In the genomic region with DNA sequence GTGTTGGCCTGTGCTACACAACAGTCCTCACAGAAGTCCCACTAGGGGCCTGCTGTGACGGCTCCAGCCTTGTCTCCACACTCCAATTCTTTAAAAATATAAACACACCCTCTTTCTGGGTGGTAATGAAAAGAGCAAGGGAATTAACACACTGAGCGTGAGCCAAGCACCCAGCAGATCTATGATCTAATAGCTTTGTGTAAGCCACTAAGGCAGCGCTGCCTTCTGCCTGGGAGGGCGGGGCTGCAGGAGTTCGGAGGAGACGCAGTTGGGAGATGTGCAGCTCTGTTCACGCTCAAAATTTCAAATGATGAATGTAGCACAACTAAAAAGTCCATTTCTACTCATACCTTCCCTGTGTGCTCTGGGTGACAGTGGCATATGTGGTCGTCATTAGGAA, we compare ENCODE assay signal across 23 mouse cellular contexts.
A peak's percentile ranks its signal among the peaks of the same experiment; 100 is the strongest.
DNase-seq lines count a peak whose midpoint lies in the region; ATAC-seq and TF ChIP-seq lines count a peak whose summit lies in the region.
"Had no signal": no experiment of that assay in that cellular context is flagged by ENCODE, and none has a peak within 500 bp of the region (broad histone marks: within the 10 kb centered on the region; RNA-seq: fewer than 3 reads in every experiment).

No protein-coding gene starts in this region.

- peak; percentile 55 for ATAC-seq in forebrain, postnatal 0 days
- peak; percentile 30; the same call in 1 of the 2 replicates for ATAC-seq in stomach, postnatal 0 days (ENCODE audit: low FRiP score, low TSS enrichment)
- no peak for ATAC-seq in erythroblast, adult 5-6 weeks (replicated peaks; ENCODE audit: low FRiP score, poor library complexity, severe bottlenecking)
- ATAC-seq: liver, postnatal 0 days; lung, postnatal 0 days had no signal

- no peak overlapping the region for H3K4me3 ChIP-seq in forebrain, postnatal 0 days (ENCODE audit: low read depth, low read length)
- H3K4me3 ChIP-seq in forebrain, embryonic 10.5 days, result no peak overlapping the region
- no peak overlapping the region for H3K4me3 ChIP-seq in heart, adult 2 months
- H3K4me3 ChIP-seq in ES-E14 (ENCODE audit: insufficient read depth in 1 of 2, low read depth in 1 of 2, low read length in 2 of 2, poor library complexity in 1 of 2, severe bottlenecking in 1 of 2), result no peak overlapping the region
- H3K4me3 ChIP-seq in stomach, postnatal 0 days (ENCODE audit: low read depth, low read length), result no peak overlapping the region
- H3K4me3 ChIP-seq: forebrain, embryonic 12.5 days; heart, embryonic 15.5 days; limb, embryonic 12.5 days; midbrain, embryonic 15.5 days; myocyte; neural tube, embryonic 13.5 days; stomach, embryonic 15.5 days had no signal

- intact Hi-C loops in heart, adult 2 months (cut with DNase I), result loop anchor here (10.0 kb wide), 1 partner anchor 55 kb away; no protein-coding TSS in a partner anchor

- H3K36me3 ChIP-seq in forebrain, postnatal 0 days (ENCODE audit: insufficient read depth), result no peaks in the 10 kb centered on the region
- no peaks in the 10 kb centered on the region for H3K36me3 ChIP-seq in forebrain, embryonic 10.5 days (replicated peaks)
- no peaks in the 10 kb centered on the region for H3K36me3 ChIP-seq in heart, adult 2 months (ENCODE audit: control insufficient read depth, insufficient read depth, low read length)
- no peaks in the 10 kb centered on the region for H3K36me3 ChIP-seq in ES-E14 (ENCODE audit: control insufficient read depth, insufficient read depth, low read length, poor library complexity, severe bottlenecking)
- no peaks in the 10 kb centered on the region for H3K36me3 ChIP-seq in stomach, postnatal 0 days (ENCODE audit: control insufficient read depth, insufficient read depth, low read length)
- H3K36me3 ChIP-seq: forebrain, embryonic 12.5 days; heart, embryonic 15.5 days; midbrain, embryonic 15.5 days; neural tube, embryonic 13.5 days; stomach, embryonic 15.5 days had no signal

- DNase-seq in forebrain, postnatal 0 days, result no peak
- no peak for DNase-seq in forebrain, embryonic 10.5 days (ENCODE audit: extremely low spot score, low spot score)
- DNase-seq in heart, postnatal 4 days, result peak; percentile 4
- no peak for DNase-seq in heart, adult 2 months
- no peak for DNase-seq in ES-E14 (ENCODE audit: low read depth, low spot score)
- DNase-seq in stomach, postnatal 0 days (ENCODE audit: low spot score), result no peak
- DNase-seq: adrenal gland, postnatal 36 days; cerebellum, adult 9-10 months; gastrocnemius, postnatal 25 days; kidney, adult 18-20 months; liver, postnatal 0 days; right cerebral cortex, adult 18-20 months had no signal

- no peak for TF ChIP-seq POLR2A in heart, adult 2 months (IDR thresholded peaks at IDR 0.05; ENCODE audit: insufficient read depth, low read depth, low read length)

- no peak overlapping the region for H3K9ac ChIP-seq in forebrain, postnatal 0 days
- no peak overlapping the region for H3K9ac ChIP-seq in heart, adult 2 months (ENCODE audit: low read depth, low read length)
- H3K9ac ChIP-seq in ES-E14 (ENCODE audit: insufficient read depth, low read depth, low read length, poor library complexity, severe bottlenecking), result no peak overlapping the region
- no peak overlapping the region for H3K9ac ChIP-seq in stomach, postnatal 0 days (ENCODE audit: low read length)
- H3K9ac ChIP-seq: forebrain, embryonic 12.5 days; heart, embryonic 15.5 days; limb, embryonic 12.5 days; liver, postnatal 0 days; midbrain, embryonic 15.5 days; neural tube, embryonic 13.5 days; stomach, embryonic 15.5 days had no signal

- no peaks in the 10 kb centered on the region for H3K79me2 ChIP-seq in heart, adult 2 months (replicated peaks; ENCODE audit: control insufficient read depth, insufficient read depth, low read length)

- TF ChIP-seq EP300 in heart, adult 2 months (IDR thresholded peaks at IDR 0.05; ENCODE audit: insufficient read depth, low read depth, low read length), result no peak
- TF ChIP-seq EP300 in stomach, postnatal 0 days (optimal IDR thresholded peaks at IDR 0.05), result no peak

- no peak overlapping the region for H3K27ac ChIP-seq in forebrain, postnatal 0 days (ENCODE audit: low read depth, low read length)
- H3K27ac ChIP-seq in forebrain, embryonic 10.5 days, result no peak overlapping the region
- no peak overlapping the region for H3K27ac ChIP-seq in heart, adult 2 months
- H3K27ac ChIP-seq in ES-E14 (ENCODE audit: insufficient read depth, low read depth, low read length, poor library complexity, severe bottlenecking), result 0 out of 2 replicates have a peak overlapping the region, but pooled peaks have one; percentile 14
- no peak overlapping the region for H3K27ac ChIP-seq in stomach, postnatal 0 days (replicated peaks)
- H3K27ac ChIP-seq: forebrain, embryonic 12.5 days; heart, embryonic 15.5 days; limb, embryonic 12.5 days; macrophage; midbrain, embryonic 15.5 days; neural tube, embryonic 13.5 days; stomach, embryonic 15.5 days had no signal

- in situ Hi-C loops in ES-E14 (cut with MboI; ENCODE audit: low sequenced_read_pairs in 2 of 2, unreplicated experiment in 2 of 2), result no loop called here

- H3K9me3 ChIP-seq in forebrain, postnatal 0 days (ENCODE audit: low read length), result no peaks in the 10 kb centered on the region
- H3K9me3 ChIP-seq in forebrain, embryonic 10.5 days, result no peaks in the 10 kb centered on the region
- H3K9me3 ChIP-seq in ES-E14 (ENCODE audit: control insufficient read depth, insufficient read depth, low read depth, low read length), result no peaks in the 10 kb centered on the region
- H3K9me3 ChIP-seq in stomach, postnatal 0 days (ENCODE audit: control insufficient read depth, low read length), result no peaks in the 10 kb centered on the region
- H3K9me3 ChIP-seq: forebrain, embryonic 12.5 days; heart, embryonic 15.5 days; limb, embryonic 12.5 days; midbrain, embryonic 15.5 days; neural tube, embryonic 13.5 days; stomach, embryonic 15.5 days had no signal

- no peak for TF ChIP-seq CTCF in forebrain, postnatal 0 days (IDR thresholded peaks at IDR 0.05; ENCODE audit: low read depth)
- TF ChIP-seq CTCF in heart, adult 2 months (IDR thresholded peaks at IDR 0.05), result no peak
- no peak for TF ChIP-seq CTCF in stomach, postnatal 0 days (IDR thresholded peaks at IDR 0.05; ENCODE audit: low read depth)

- no peak overlapping the region for H3K4me2 ChIP-seq in forebrain, postnatal 0 days (ENCODE audit: low read depth)
- no peak overlapping the region for H3K4me2 ChIP-seq in stomach, postnatal 0 days (replicated peaks; ENCODE audit: low read depth)
- H3K4me2 ChIP-seq: forebrain, embryonic 12.5 days; heart, embryonic 15.5 days; limb, embryonic 12.5 days; liver, embryonic 11.5 days; midbrain, embryonic 15.5 days; neural tube, embryonic 13.5 days; stomach, embryonic 15.5 days had no signal

- WGBS in forebrain, postnatal 0 days, result 47% methylated on average over 8 of the region's 8 CpGs
- WGBS in forebrain, embryonic 10.5 days, result 81% methylated on average over 8 of the region's 8 CpGs
- 89% methylated on average over 8 of the region's 8 CpGs for WGBS in heart, adult 2 months
- WGBS in stomach, postnatal 0 days, result 48% methylated on average over 8 of the region's 8 CpGs

- H3K4me1 ChIP-seq in forebrain, postnatal 0 days (ENCODE audit: insufficient read depth), result no peaks in the 10 kb centered on the region; the same call in 1 of the 2 replicates
- peaks cover 28% of the 10 kb centered on the region for H3K4me1 ChIP-seq in forebrain, embryonic 10.5 days
- H3K4me1 ChIP-seq in heart, adult 2 months (ENCODE audit: control insufficient read depth, insufficient read depth, low read length), result no peaks in the 10 kb centered on the region; the same call in 1 of the 2 replicates
- peaks cover 10 to 35% of the 10 kb centered on the region in 2 experiments for H3K4me1 ChIP-seq in ES-E14 (ENCODE audit: control insufficient read depth in 2 of 2, insufficient read depth in 2 of 2, low read length in 2 of 2, poor library complexity in 1 of 2)
- no peaks in the 10 kb centered on the region; the same call in 1 of the 2 replicates for H3K4me1 ChIP-seq in stomach, postnatal 0 days (replicated peaks; ENCODE audit: control insufficient read depth, insufficient read depth)

- H3K27me3 ChIP-seq in forebrain, postnatal 0 days (ENCODE audit: insufficient read depth, low read length), result no peaks in the 10 kb centered on the region
- H3K27me3 ChIP-seq in forebrain, embryonic 10.5 days (ENCODE audit: poor library complexity, severe bottlenecking), result no peaks in the 10 kb centered on the region
- no peaks in the 10 kb centered on the region for H3K27me3 ChIP-seq in heart, adult 2 months (ENCODE audit: control insufficient read depth, insufficient read depth, low read length)
- no peaks in the 10 kb centered on the region for H3K27me3 ChIP-seq in stomach, postnatal 0 days (ENCODE audit: control insufficient read depth, insufficient read depth, low read length)
- H3K27me3 ChIP-seq: forebrain, embryonic 12.5 days; heart, embryonic 15.5 days; limb, embryonic 12.5 days; midbrain, embryonic 15.5 days; neural tube, embryonic 13.5 days; stomach, embryonic 15.5 days had no signal

TF ChIP-seq in ES-E14, 5 proteins besides CTCF, POLR2A, EP300 and RAD21:
- TF ChIP-seq MAFK (IDR thresholded peaks at IDR 0.05; ENCODE audit: insufficient read depth, low read depth, low read length) (no peak), ZNF384 (IDR thresholded peaks at IDR 0.05; ENCODE audit: low read depth, low read length) (no peak), CHD2 (IDR thresholded peaks at IDR 0.05; ENCODE audit: low read depth, low read length) (no peak), ZC3H11A (IDR thresholded peaks at IDR 0.05; ENCODE audit: borderline replicate concordance, low read depth, low read length) (no peak), HCFC1 (IDR thresholded peaks at IDR 0.05; ENCODE audit: borderline replicate concordance, insufficient read depth, low read length) (no peak)
